Mouse (Mus musculus) neural tube, embryonic 11.5 days (tissue): ENCODE results near the gene Pnpla8. TPM values are rescaled to one million over a fixed set of nuclear protein-coding genes. Genes with fewer than 3 reads are reported as not detected.
"Not testable (repeated sequence)": the region's sequence is repeated elsewhere in the genome, so short reads cannot be mapped to it uniquely, and the experiment has no call there.

ENCODE experiments used
- ATAC-seq: fragments of 200-750 bp; cut with Nextera tagmentation; 2 replicates; pipeline ENCODE4 v1.8.0; 2017; ENCODE audit warnings: moderate number of reproducible peaks, mild to moderate bottlenecking, moderate TSS enrichment, moderate library complexity; ENCODE audit not compliant: insufficient read depth, low FRiP score, low TSS enrichment
- DNase-seq: peaks from one replicate; pipeline ENCODE4 v3.0.0-alpha.2; 2015; ENCODE audit warnings: low spot score
- H3K27ac ChIP-seq: fragments of 300-500 bp; sonication (generic); 2 replicates; pipeline ENCODE4 v1.5.1; 2014; ENCODE audit warnings: low read depth, mild to moderate bottlenecking, low read length
- H3K27me3 ChIP-seq: fragments of 300-500 bp; sonication (generic); 2 replicates; pipeline ENCODE4 v1.6.1; 2014; ENCODE audit warnings: mild to moderate bottlenecking, low read length, mixed read lengths; ENCODE audit not compliant: control insufficient read depth, insufficient read depth
- H3K36me3 ChIP-seq: fragments of 300-500 bp; sonication (generic); 2 replicates; pipeline ENCODE4 v1.6.1; 2014; ENCODE audit warnings: mild to moderate bottlenecking, low read length, moderate library complexity, mixed read lengths; ENCODE audit not compliant: control insufficient read depth, insufficient read depth
- H3K4me1 ChIP-seq: fragments of 300-500 bp; sonication (generic); 2 replicates; pipeline ENCODE4 v1.6.1; 2014; ENCODE audit warnings: low read length, mixed read lengths; ENCODE audit not compliant: control insufficient read depth, insufficient read depth
- H3K4me2 ChIP-seq: fragments of 300-500 bp; sonication (generic); 2 replicates; pipeline ENCODE4 v1.6.1; 2014; ENCODE audit warnings: low read depth, mild to moderate bottlenecking, moderate library complexity
- H3K4me3 ChIP-seq: fragments of 300-500 bp; sonication (generic); 2 replicates; pipeline ENCODE4 v1.5.1; 2014; ENCODE audit warnings: low read depth, low read length
- H3K9ac ChIP-seq: fragments of 300-500 bp; sonication (generic); 2 replicates; pipeline ENCODE4 v1.6.1; 2014; ENCODE audit warnings: mild to moderate bottlenecking, low read length
- H3K9me3 ChIP-seq: fragments of 300-500 bp; sonication (generic); 2 replicates; pipeline ENCODE4 v1.6.1; 2016; ENCODE audit warnings: low read length; ENCODE audit not compliant: control insufficient read depth
- WGBS: fragments of 180-500 bp; shearing (Covaris S2); extraction: QIAGEN DNeasy Blood & Tissue Kit; methylation state at CpG from one replicate; pipeline ENCODE4 v1.1.7; 2014; 5-methylcytosine and 5-hydroxymethylcytosine counted together
- polyA plus RNA-seq: library from polyadenylated mRNA; unstranded; fragments of >200 nt; fragmentation: Nextera tagmentation; extraction: Ambion mirVana; gene quantifications from 2 replicates; pipeline ENCODE4 v1.2.1, GENCODE M21; 2014

Gene Pnpla8
- polyA plus RNA-seq, 1 experiment from 2014 or later = 87.7 TPM

- Histone ChIP-seq H3K27me3 (no peaks in the 10 kb centered on the region), H3K9me3 (no peaks in the 10 kb centered on the region), H3K9ac (no peak overlapping the region), H3K4me3 (no peak overlapping the region), H3K27ac (no peak overlapping the region), H3K4me2 (no peak overlapping the region), H3K36me3 (no peaks in the 10 kb centered on the region), H3K4me1 (no peaks in the 10 kb centered on the region)
- ATAC-seq (no peak), DNase-seq (no peak)
- WGBS = 81% methylated on average over 3 of the region's 3 CpGs
Measured at GRCm38 (mm10) chr12:44265651-44266050, 44.5 kb downstream of the Pnpla8 start.

DNA sequence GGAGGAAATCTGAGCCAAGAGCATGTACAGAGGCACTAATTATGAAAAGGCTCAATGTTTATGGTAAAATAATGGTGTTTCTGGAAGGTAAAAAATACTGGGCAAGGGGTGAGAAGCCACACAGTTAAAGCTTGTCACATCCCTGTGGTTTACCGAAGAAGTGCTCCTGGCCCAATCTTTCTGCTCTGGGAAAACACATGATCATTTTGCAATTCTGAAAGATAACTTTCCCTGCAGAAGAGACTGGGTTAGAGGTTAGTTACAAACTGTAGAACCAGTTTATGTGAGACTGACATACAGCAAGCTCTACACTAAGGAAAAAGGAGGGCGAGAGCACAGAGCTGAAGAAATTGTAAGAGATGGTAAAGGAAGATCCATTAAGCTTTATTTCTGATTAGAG is 46.0 kb downstream of the Pnpla8 start:
- no peaks in the 10 kb centered on the region for H3K4me1 ChIP-seq
- no peaks in the 10 kb centered on the region for H3K27me3 ChIP-seq
- H3K36me3 ChIP-seq = no peaks in the 10 kb centered on the region
- 96% methylated on average over 2 of the region's 2 CpGs for WGBS
- H3K4me3 ChIP-seq = no peak overlapping the region
- no peaks in the 10 kb centered on the region for H3K9me3 ChIP-seq
- DNase-seq (no peak), ATAC-seq (no peak)
- H3K27ac ChIP-seq = no peak overlapping the region
- H3K9ac ChIP-seq = no peak overlapping the region
- H3K4me2 ChIP-seq = no peak overlapping the region

- WGBS = under 1% methylated on average over 36 of the region's 38 CpGs
- H3K4me3 ChIP-seq = peak overlapping the region; percentile 72
- no peaks in the 10 kb centered on the region for H3K27me3 ChIP-seq
- peak; percentile 99 for ATAC-seq
- no peaks in the 10 kb centered on the region for H3K9me3 ChIP-seq
- peak overlapping the region; percentile 96 for H3K27ac ChIP-seq
- H3K4me2 ChIP-seq = peak overlapping the region; percentile 65
- H3K9ac ChIP-seq = peak overlapping the region; percentile 76
- DNase-seq = peak; percentile 100
- no peaks in the 10 kb centered on the region for H3K36me3 ChIP-seq
- no peaks in the 10 kb centered on the region for H3K4me1 ChIP-seq
Measured at GRCm38 (mm10) chr12:44268728-44269302, 47.6 kb downstream of the Pnpla8 start.

GRCm38 (mm10) chr12:44269311-44269831 is 48.2 kb downstream of the Pnpla8 start:
- H3K4me1 ChIP-seq = no peaks in the 10 kb centered on the region
- H3K27ac ChIP-seq = peak overlapping the region; percentile 96
- no peaks in the 10 kb centered on the region for H3K9me3 ChIP-seq
- DNase-seq (peak; percentile 90), ATAC-seq (peak; percentile 93)
- H3K9ac ChIP-seq = peak overlapping the region; percentile 76
- no peaks in the 10 kb centered on the region for H3K27me3 ChIP-seq
- H3K36me3 ChIP-seq = no peaks in the 10 kb centered on the region
- peak overlapping the region; percentile 54 for H3K4me2 ChIP-seq
- WGBS = 1% methylated on average over 40 of the region's 46 CpGs
- peak overlapping the region; percentile 72 for H3K4me3 ChIP-seq

DNA sequence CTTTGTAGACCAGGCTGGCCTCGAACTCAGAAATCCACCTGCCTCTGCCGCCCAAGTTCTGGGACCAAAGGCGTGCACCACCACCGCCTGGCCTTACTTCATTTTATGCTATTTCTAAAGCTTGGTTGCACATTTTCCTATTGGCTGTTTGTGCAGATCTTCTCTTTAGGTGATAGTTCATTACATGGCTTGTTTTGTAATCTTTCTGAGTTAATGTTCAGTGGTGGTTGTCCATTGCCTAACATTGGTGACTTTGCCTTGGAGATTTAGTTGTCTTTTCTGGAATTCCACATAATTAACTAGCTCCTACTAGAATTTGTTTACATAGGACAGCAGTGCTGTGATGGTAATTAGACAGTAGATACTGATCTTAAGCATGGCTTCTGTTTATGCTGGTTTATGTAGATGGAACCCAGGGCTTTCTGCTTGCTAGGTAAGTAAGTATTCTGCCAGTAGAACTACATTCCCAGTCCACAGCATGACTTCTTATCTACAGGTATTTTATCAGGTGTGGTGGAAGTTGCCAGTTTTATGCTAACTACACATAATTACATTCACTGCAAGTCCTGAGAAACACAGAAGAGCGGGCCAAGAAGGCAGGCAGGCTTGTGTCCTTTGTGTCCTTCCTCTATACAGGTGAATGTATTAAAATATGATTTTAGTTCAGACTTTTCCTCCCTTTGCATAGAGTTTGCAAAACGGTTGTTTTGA is 53.1 kb downstream of the Pnpla8 start:
- Histone ChIP-seq H3K27ac (no peak overlapping the region), H3K4me1 (no peaks in the 10 kb centered on the region), H3K4me2 (no peak overlapping the region), H3K36me3 (no peaks in the 10 kb centered on the region), H3K9me3 (no peaks in the 10 kb centered on the region), H3K9ac (no peak overlapping the region), H3K4me3 (no peak overlapping the region), H3K27me3 (no peaks in the 10 kb centered on the region)
- DNase-seq (no peak), ATAC-seq (no peak)
- 95% methylated on average over 6 of the region's 6 CpGs for WGBS

DNA sequence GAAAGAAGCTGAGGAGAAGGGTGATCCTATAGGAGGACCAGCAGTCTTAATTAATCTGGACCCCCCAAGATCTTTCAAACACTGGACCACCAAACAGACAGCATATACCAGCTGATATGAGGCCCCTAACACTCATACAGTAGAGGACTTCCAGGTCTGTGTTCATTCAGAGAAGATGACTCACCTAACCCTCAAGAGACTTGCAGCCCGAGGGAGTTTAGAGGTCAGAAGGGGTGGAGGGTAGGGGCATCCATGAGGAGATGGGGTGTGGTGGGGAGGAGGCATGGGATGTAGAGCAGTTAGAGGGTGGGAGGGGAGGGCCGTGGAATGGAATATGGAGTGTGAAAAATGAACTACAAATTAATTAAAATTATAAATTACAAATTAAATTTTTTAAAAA is 59.0 kb downstream of the Pnpla8 start:
- not testable (repeated sequence) for H3K9ac ChIP-seq, H3K27ac ChIP-seq, ATAC-seq, H3K9me3 ChIP-seq, H3K4me1 ChIP-seq, H3K27me3 ChIP-seq, H3K36me3 ChIP-seq, DNase-seq, H3K4me3 ChIP-seq, H3K4me2 ChIP-seq
- 86% methylated on average over 2 of the region's 2 CpGs for WGBS

- Histone ChIP-seq H3K4me3 (no peak overlapping the region), H3K27ac (no peak overlapping the region), H3K9ac (no peak overlapping the region), H3K36me3 (no peaks in the 10 kb centered on the region; the same call in none of the 2 replicates), H3K4me2 (no peak overlapping the region), H3K9me3 (no peaks in the 10 kb centered on the region), H3K4me1 (no peaks in the 10 kb centered on the region), H3K27me3 (no peaks in the 10 kb centered on the region)
- 87% methylated on average over 3 of the region's 3 CpGs for WGBS
- ATAC-seq (no peak), DNase-seq (no peak)
Measured at GRCm38 (mm10) chr12:44281534-44281933, 60.4 kb downstream of the Pnpla8 start.

GRCm38 (mm10) chr12:44283378-44283777 is 62.2 kb downstream of the Pnpla8 start:
- WGBS = 76% methylated on average over 9 of the region's 9 CpGs
- H3K9me3 ChIP-seq = no peaks in the 10 kb centered on the region
- ATAC-seq = no peak

DNA sequence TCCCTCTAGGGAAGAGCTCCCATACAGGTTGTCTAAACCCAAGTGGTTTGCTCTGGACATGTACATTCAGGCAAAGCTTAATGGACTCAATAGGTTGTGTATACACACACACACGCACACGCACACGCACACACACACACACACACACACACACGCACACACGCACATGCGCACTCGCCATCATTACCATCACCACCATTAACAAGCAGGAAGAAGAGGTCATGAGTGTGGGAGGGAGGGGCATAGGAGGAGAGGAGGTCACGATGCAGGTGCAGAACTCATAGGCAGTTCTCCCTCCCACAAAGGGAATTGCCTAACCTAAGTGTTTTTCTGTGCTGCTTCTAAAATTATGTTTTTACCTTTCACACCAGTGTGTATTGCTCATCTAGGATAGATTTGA is 65.8 kb downstream of the Pnpla8 start:
- H3K4me1 ChIP-seq = no peaks in the 10 kb centered on the region
- WGBS = 95% methylated on average over 8 of the region's 8 CpGs
- no peaks in the 10 kb centered on the region for H3K9me3 ChIP-seq
- H3K36me3 ChIP-seq = no peaks in the 10 kb centered on the region; the same call in none of the 2 replicates
- H3K4me2 ChIP-seq = no peak overlapping the region
- no peaks in the 10 kb centered on the region for H3K27me3 ChIP-seq
- ATAC-seq = no peak
- H3K27ac ChIP-seq = no peak overlapping the region
- no peak overlapping the region for H3K9ac ChIP-seq
- H3K4me3 ChIP-seq = no peak overlapping the region
- DNase-seq = no peak

More at GRCm38 (mm10) chr12:44283378-44283777, 62.2 kb downstream of the Pnpla8 start:
- Histone ChIP-seq H3K4me3 (no peak overlapping the region), H3K36me3 (no peaks in the 10 kb centered on the region; the same call in none of the 2 replicates), H3K4me2 (no peak overlapping the region), H3K27ac (no peak overlapping the region), H3K4me1 (no peaks in the 10 kb centered on the region), H3K27me3 (no peaks in the 10 kb centered on the region), H3K9ac (no peak overlapping the region)
- DNase-seq = no peak
